Mouse (Mus musculus) CD4-positive, CD25-positive, alpha-beta regulatory T cell, adult 9 weeks (primary cell): ENCODE results near the gene Tmem251. TPM values are rescaled to one million over a fixed set of nuclear protein-coding genes. Genes with fewer than 3 reads are reported as not detected.

Experiments
- polyA plus RNA-seq: library from polyadenylated mRNA; unstranded; fragments of 100-300 nt; shearing (Covaris generic); gene quantifications from one replicate; pipeline ENCODE4 v1.2.1, GENCODE M21; 2017

Tmem251 gene
- polyA plus RNA-seq, result 10.3 TPM

DNA sequence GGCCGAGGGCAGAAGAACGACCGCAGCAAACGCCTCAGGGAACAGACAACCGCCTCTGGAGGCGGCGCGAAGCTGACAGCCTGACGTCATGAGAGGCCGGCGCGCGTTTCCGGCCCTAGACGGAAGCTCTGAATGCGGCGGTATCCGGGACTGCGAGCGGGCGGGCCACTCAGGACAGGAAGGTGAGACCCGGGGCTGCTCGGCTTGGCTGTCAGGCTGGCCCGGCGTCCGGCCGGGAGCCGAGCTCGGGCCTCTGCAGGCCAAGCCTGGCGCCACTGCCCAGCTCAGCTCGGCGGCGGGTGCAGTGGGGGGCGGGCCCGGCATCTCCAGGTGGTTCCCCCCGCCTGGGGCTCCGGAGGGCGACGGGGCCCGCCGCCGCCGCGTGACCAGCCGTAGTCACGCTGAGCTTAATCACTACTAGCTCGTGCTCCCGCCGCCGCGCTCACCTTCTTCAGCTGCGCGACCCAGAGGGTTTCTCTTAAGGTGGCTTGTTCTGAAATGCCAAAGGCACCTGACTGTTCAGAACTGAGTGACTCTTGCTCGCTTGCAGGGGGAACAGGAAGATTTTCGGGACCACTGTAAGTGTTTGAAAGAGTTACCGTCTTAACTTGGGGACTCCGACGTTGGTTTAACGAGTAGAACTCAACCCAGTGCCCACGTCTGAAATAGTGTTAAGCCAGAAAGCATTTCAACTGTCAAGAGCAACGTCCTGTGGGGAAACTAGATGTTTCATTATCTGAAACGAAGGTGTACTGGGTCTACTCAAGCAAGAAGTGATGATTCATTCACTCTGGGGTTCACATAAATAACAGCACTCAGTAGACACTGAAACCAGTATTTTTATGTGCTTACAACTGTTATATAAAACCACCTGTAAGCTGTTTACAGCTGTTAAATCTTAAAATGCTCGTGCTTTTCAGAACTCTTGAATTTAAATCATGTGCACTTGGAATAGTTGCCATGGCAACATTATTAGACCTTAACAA is at the start of gene Tmem251, which contains the start of gene Moap1:
Gene Tmem251, plus strand, starts transcription at position 174 of the 986 bp plus-strand sequence.
Gene Moap1, minus strand, starts transcription at position 73 of the 986 bp plus-strand sequence.

DNA sequence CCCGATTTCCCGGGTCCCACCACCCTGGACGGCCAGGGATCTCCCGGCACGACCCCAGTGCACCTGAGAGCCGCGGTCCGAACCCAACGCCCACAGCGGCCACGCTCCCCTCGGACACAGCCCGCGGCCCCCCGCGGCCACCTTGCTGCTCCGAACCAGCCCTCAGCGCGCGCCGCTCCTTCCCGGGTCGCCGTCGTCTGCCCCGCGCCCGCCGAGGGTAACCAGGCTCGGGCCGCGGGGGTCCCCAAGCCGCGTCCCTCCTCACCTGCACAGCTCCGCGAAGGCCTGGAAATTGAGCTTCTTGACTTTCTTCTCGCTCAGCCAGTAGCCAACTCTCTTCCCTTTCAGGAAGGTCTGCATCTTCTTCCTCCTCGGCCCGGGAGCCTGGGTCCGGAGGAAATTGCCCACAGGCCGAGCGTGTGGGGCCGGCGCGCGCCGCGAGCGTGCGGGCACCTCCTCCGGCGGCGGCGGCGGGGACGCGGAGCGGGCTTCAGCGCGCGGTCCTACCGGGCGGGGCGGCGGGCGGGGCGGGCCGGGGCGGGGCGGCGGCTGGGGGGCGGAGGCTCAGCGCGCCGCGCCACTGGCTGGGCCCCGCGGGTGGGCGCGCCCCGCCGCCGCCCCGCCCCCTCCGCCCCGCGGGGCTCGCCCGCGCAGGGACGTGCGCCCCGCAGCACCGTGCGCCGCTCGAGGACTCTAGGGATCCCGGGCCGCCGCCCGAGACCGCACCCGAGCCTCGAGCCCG is 38.9 kb upstream of the Tmem251 start, which contains the start of gene Itpk1:
Gene Itpk1, minus strand, starts transcription at position 474 of the 742 bp plus-strand sequence.

DNA sequence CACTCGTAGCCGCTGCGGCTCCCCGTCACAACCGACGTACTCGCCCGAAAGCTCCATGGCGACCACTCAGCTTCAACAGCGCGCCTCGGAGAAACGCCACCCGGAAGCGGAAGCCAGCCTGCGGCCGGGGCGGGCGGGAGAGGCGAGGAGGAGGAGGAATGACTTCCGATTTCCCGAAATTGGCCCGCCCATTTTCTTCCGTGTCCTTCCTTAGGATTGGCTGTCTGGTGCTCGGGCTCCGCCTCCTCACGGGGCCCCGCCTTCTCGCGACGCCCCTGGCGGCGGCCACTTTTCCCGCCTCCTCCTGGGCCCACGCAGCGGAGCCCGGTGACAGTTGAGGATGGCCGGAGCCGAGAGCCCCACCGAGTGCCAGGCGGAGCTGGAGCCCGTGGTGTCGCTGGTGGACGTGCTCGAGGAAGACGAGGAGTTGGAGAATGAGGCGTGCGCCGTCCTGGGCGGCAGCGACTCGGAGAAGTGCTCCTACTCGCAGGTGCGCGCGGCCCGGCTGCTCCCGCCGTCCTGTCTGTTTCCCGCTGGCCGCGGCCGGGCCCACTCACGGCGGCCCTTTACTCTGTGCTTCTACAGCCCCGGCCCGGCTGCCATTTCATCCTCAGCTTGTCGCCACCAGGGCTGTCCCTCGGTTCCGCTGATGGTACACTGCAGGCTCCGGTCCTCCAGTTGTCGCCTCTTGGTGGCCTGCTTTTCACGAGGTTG is 14.3 kb downstream of the Tmem251 start, which contains the start of the genes Gm28051, Gon7 and Ubr7:
Gene Gm28051, minus strand, starts transcription at position 77 of the 714 bp plus-strand sequence.
Gene Gon7, minus strand, starts transcription at position 115 of the 714 bp plus-strand sequence.
Gene Ubr7, plus strand, starts transcription at position 279 of the 714 bp plus-strand sequence.

DNA sequence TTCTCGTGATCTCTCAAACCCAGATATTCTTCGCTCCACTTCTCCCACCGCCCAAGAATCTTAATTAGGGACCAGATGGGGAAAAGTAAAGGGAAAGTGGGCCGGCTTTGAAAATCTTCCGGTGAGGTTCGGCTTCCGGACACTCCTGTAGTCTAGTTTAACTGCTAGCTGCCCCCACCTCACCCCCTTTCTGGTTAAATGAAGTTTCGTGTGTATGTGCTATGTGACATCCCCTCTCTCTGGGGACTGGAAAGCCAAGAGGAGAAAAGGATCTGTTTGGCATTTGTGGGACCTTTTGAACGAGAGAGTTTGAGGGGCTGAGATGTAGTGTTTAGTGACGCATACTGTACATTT is 14.8 kb downstream of the Tmem251 start, which contains the start of gene Gm20604:
Gene Gm20604, minus strand, starts transcription at position 270 of the 354 bp plus-strand sequence.

Other genes with a start within 250 kb of the Tmem251 start
- gene Chga, start 188.8 kb upstream of the Tmem251 start, polyA plus RNA-seq, result not detected
- gene Itpk1, start 38.8 kb upstream of the Tmem251 start, polyA plus RNA-seq, result 25.9 TPM
- gene Moap1, start 101 bp upstream of the Tmem251 start, polyA plus RNA-seq, result 9.7 TPM
- gene Gm28051, start 14.0 kb downstream of the Tmem251 start, polyA plus RNA-seq, result not detected
- 27.5 TPM for gene Gon7, start 14.0 kb downstream of the Tmem251 start, polyA plus RNA-seq
- 36.2 TPM for gene Ubr7, start 14.2 kb downstream of the Tmem251 start, polyA plus RNA-seq
- gene Gm20604, start 14.9 kb downstream of the Tmem251 start, polyA plus RNA-seq, result 7.6 TPM
- 6.2 TPM for gene Btbd7, start 134.7 kb downstream of the Tmem251 start, polyA plus RNA-seq
- gene Cox8c, start 155.6 kb downstream of the Tmem251 start, polyA plus RNA-seq, result not detected
- gene Unc79, start 205.1 kb downstream of the Tmem251 start, polyA plus RNA-seq, result 0.51 TPM